Mouse (Mus musculus) yolk sac, embryonic 10.5 days (tissue): ENCODE measurements around the gene Thsd4.
A peak's percentile ranks its signal among the peaks of the same experiment; 100 is the strongest.
"Not testable (repeated sequence)": the region's sequence is repeated elsewhere in the genome, so short reads cannot be mapped to it uniquely, and the experiment has no call there.

Experiments
- DNase-seq: peaks from one replicate; pipeline ENCODE4 v3.0.0-alpha.2; 2017; ENCODE audit warnings: low spot score

Gene Thsd4

GRCm38 (mm10) chr9:59943826-59944225, 578.0 kb downstream of the Thsd4 start:
- DNase-seq = no peak

GRCm38 (mm10) chr9:59942501-59943085, 579.3 kb downstream of the Thsd4 start:
- peak; percentile 18 for DNase-seq

DNA sequence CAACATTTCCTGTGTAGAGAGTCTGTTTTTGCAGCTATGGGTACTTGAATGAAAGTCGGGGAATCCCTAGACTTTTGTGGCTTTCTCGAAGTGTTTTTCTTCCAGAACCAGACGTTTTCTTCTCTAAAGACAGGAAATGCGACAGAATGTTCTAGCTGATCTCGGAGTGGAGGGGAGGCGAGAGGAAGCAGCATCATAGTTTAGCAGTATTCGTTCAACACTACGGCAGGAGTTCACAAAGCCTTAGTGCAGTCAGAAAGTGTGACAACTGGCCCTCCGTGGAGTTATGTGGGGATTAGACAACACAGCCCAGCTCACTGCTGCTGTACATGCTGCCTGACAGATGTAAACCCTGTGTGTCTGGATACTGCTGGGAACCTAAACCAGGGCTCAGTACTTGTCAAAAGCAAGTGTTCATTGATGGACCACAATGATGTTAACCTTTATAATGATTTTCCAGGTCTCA, 579.9 kb downstream of the Thsd4 start:
- no peak for DNase-seq

DNA sequence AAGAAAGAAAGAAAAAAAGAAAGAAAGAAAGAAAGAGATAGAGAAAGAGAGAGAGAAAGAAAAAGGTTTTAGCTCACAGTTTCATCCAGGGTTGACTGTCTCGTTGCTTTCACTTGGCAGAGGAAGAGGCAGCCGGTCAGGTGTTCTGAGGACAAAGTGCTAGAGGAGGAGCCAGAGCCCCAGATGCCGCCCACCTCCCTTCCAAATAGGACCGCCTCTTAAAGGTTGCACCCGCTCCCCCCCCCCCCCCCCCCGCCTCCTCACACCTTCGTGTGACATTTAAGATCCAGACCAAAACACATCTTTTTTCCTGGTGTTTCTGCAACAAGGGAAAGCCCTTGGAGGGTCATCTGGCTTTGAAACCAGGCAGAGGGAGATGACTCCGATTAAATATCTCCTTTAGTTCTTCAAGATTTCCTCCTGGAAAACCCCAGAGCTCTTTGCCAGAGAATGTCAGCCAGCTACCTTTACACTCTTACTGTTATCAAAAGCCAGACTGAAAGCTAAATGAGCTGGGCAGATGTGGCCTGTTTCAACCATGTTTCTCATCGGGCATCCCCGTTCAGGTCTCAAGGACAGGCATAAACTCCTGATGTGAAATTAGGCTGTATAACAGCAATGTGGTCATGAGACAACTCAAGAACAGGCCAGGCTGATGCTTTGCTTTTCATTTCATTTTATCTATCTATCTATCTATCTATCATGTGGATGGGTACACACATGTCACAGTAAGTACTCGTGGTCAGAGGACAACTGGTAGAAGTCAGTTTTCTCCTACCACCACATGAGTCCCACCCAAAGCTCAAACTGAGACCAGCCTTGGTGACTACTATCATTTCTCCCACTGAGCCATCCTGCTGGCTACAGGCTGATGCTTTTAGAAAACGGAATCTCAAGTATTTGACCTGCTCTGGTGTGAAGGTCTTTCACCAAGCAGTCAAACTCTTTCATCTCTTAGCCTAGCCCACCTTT, 580.6 kb downstream of the Thsd4 start:
- peak; percentile 59 for DNase-seq

- DNase-seq = no peak
Observed at GRCm38 (mm10) chr9:59939691-59940090, 582.2 kb downstream of the Thsd4 start.

- DNase-seq = no peak
Observed at GRCm38 (mm10) chr9:59938529-59938928, 583.3 kb downstream of the Thsd4 start.

GRCm38 (mm10) chr9:59935866-59936265, 586.0 kb downstream of the Thsd4 start:
- DNase-seq = not testable (repeated sequence)

DNA sequence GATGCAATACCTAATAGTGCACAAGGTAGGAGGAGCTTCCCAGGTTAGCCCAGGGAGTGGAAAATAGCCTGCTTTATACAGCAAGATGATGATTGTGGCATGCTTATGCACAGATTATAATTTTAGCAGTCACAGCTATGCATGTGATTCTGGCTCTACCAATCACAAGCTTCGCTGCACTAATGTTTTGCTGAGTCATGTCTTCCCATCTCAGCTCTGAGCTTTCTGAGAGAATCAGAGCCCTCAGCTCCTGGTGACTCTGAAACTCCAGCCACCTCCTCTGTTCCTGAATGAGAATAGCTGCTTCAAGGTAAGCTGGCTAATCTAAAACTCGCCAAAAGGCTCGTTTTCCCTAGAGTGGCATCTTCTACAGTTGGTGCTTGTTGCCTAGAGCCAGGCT, 591.6 kb downstream of the Thsd4 start:
- no peak for DNase-seq
